Mouse (Mus musculus) embryonic facial prominence, embryonic 11.5 days (tissue): ENCODE results near the gene Fdxr. TPM values are rescaled to one million over a fixed set of nuclear protein-coding genes. Genes with fewer than 3 reads are reported as not detected.

Experiments used
- ATAC-seq: fragments of 200-750 bp; cut with Nextera tagmentation; replicated peaks from 2 replicates; pipeline ENCODE4 v1.8.0; 2017; ENCODE audit warnings: low read depth; ENCODE audit not compliant: insufficient number of reproducible peaks, low FRiP score, low TSS enrichment
- DNase-seq: peaks from one replicate; pipeline ENCODE4 v3.0.0-alpha.2; 2015; ENCODE audit warnings: low spot score
- H3K27ac ChIP-seq: fragments of 300-500 bp; sonication (generic); replicated peaks from 2 replicates; pipeline ENCODE4 v1.5.1; 2014; ENCODE audit warnings: mild to moderate bottlenecking, low read depth, low read length, control low read depth
- H3K27me3 ChIP-seq: fragments of 300-500 bp; sonication (generic); 2 replicates; pipeline ENCODE4 v1.6.1; 2014; ENCODE audit warnings: mild to moderate bottlenecking, low read length, moderate library complexity, mixed read lengths; ENCODE audit not compliant: control insufficient read depth, insufficient read depth
- H3K36me3 ChIP-seq: fragments of 300-500 bp; sonication (generic); replicated peaks from 2 replicates; pipeline ENCODE4 v1.6.1; 2014; ENCODE audit warnings: low read depth, mild to moderate bottlenecking, low read length, moderate library complexity, mixed read lengths; ENCODE audit not compliant: control insufficient read depth, insufficient read depth
- H3K4me1 ChIP-seq: fragments of 300-500 bp; sonication (generic); 2 replicates; pipeline ENCODE4 v1.6.1; 2014; ENCODE audit warnings: low read length, mixed read lengths; ENCODE audit not compliant: control insufficient read depth, insufficient read depth
- H3K4me2 ChIP-seq: fragments of 300-500 bp; sonication (generic); 2 replicates; pipeline ENCODE4 v1.6.1; 2014; ENCODE audit warnings: low read depth, mild to moderate bottlenecking, control low read depth, low read length, moderate library complexity
- H3K4me3 ChIP-seq: fragments of 300-500 bp; sonication (generic); 2 replicates; pipeline ENCODE4 v1.5.1; 2014; ENCODE audit warnings: low read depth, low read length, control low read depth
- H3K9ac ChIP-seq: fragments of 300-500 bp; sonication (generic); replicated peaks from 2 replicates; pipeline ENCODE4 v1.6.1; 2014; ENCODE audit warnings: mild to moderate bottlenecking, control low read depth, low read length
- H3K9me3 ChIP-seq: fragments of 300-500 bp; sonication (generic); replicated peaks from 2 replicates; pipeline ENCODE4 v1.6.1; 2016; ENCODE audit warnings: mild to moderate bottlenecking, low read length, inconsistent platforms, mixed read lengths; ENCODE audit not compliant: control insufficient read depth
- WGBS: fragments of 180-500 bp; shearing (Covaris S2); extraction: QIAGEN DNeasy Blood & Tissue Kit; methylation state at CpG from one replicate; pipeline ENCODE4 v1.1.7; 2014; 5-methylcytosine and 5-hydroxymethylcytosine counted together
- polyA plus RNA-seq: library from polyadenylated mRNA; unstranded; fragments of >200 nt; fragmentation: Nextera tagmentation; extraction: Ambion mirVana; gene quantifications from 2 replicates; pipeline ENCODE4 v1.2.1, GENCODE M21; 2014

Fdxr gene
- polyA plus RNA-seq, 1 experiment from 2014 or later = 12.4 TPM

- H3K9me3 ChIP-seq = no peaks in the 10 kb centered on the region
- no peaks in the 10 kb centered on the region for H3K36me3 ChIP-seq
- DNase-seq (peak; percentile 63), ATAC-seq (no peak)
- H3K4me1 ChIP-seq = peaks cover 13% of the 10 kb centered on the region
- peak overlapping the region; percentile 36 for H3K4me2 ChIP-seq
- no peak overlapping the region for H3K27ac ChIP-seq
- 5% methylated on average over 39 of the region's 39 CpGs for WGBS
- peak overlapping the region; percentile 23; the same call in 1 of the 2 replicates for H3K4me3 ChIP-seq
- no peak overlapping the region for H3K9ac ChIP-seq
- H3K27me3 ChIP-seq = peaks cover 61% of the 10 kb centered on the region
These were observed 11.8 kb downstream of the Fdxr start for GRCm38 (mm10) chr11:115264862-115265668.

GRCm38 (mm10) chr11:115264136-115264861 is 12.6 kb downstream of the Fdxr start:
- H3K4me2 ChIP-seq = no peak overlapping the region
- no peak overlapping the region for H3K27ac ChIP-seq
- H3K9me3 ChIP-seq = no peaks in the 10 kb centered on the region
- ATAC-seq (no peak), DNase-seq (no peak)
- WGBS = 59% methylated on average over 7 of the region's 7 CpGs
- peaks cover 13% of the 10 kb centered on the region for H3K4me1 ChIP-seq
- H3K4me3 ChIP-seq = no peak overlapping the region
- no peak overlapping the region for H3K9ac ChIP-seq
- H3K36me3 ChIP-seq = no peaks in the 10 kb centered on the region
- H3K27me3 ChIP-seq = peaks cover 61% of the 10 kb centered on the region

GRCm38 (mm10) chr11:115262954-115263353 is 13.9 kb downstream of the Fdxr start:
- no peak for ATAC-seq
- Histone ChIP-seq H3K36me3 (no peaks in the 10 kb centered on the region), H3K27me3 (peaks cover 66% of the 10 kb centered on the region), H3K27ac (no peak overlapping the region), H3K4me2 (no peak overlapping the region), H3K9me3 (no peaks in the 10 kb centered on the region), H3K4me3 (no peak overlapping the region), H3K4me1 (peaks cover 13% of the 10 kb centered on the region), H3K9ac (no peak overlapping the region)
- no peak for DNase-seq
- 81% methylated on average over 11 of the region's 11 CpGs for whole genome bisulfite sequencing

- H3K9me3 ChIP-seq = no peaks in the 10 kb centered on the region
- H3K36me3 ChIP-seq = no peaks in the 10 kb centered on the region
- no peak overlapping the region for H3K9ac ChIP-seq
- WGBS = 75% methylated on average over 4 of the region's 4 CpGs
- no peak overlapping the region for H3K27ac ChIP-seq
- H3K4me2 ChIP-seq = no peak overlapping the region
- no peaks in the 10 kb centered on the region for H3K4me1 ChIP-seq
- DNase-seq = no peak
- H3K27me3 ChIP-seq = peaks cover 38% of the 10 kb centered on the region
- no peak for ATAC-seq
- no peak overlapping the region for H3K4me3 ChIP-seq
These were observed 17.7 kb downstream of the Fdxr start for GRCm38 (mm10) chr11:115259134-115259533.

GRCm38 (mm10) chr11:115257775-115258510 is 18.9 kb downstream of the Fdxr start:
- Histone ChIP-seq H3K9me3 (no peaks in the 10 kb centered on the region), H3K27ac (no peak overlapping the region), H3K4me2 (peak overlapping the region; percentile 19), H3K27me3 (peaks cover 32% of the 10 kb centered on the region), H3K36me3 (no peaks in the 10 kb centered on the region), H3K4me1 (no peaks in the 10 kb centered on the region), H3K4me3 (0 out of 2 replicates have a peak overlapping the region, but pooled peaks have one; percentile 8), H3K9ac (no peak overlapping the region)
- DNase-seq = peak; percentile 57
- WGBS = 13% methylated on average over 59 of the region's 59 CpGs
- no peak for ATAC-seq

GRCm38 (mm10) chr11:115251258-115251657 is 25.6 kb downstream of the Fdxr start:
- Histone ChIP-seq H3K4me3 (no peak overlapping the region), H3K4me2 (no peak overlapping the region)

GRCm38 (mm10) chr11:115250405-115251090 is 26.3 kb downstream of the Fdxr start:
- peak overlapping the region; percentile 91 for H3K4me2 ChIP-seq
- H3K36me3 ChIP-seq = no peaks in the 10 kb centered on the region
- H3K4me1 ChIP-seq = peaks cover 5% of the 10 kb centered on the region
- peak overlapping the region; percentile 47 for H3K9ac ChIP-seq
- H3K9me3 ChIP-seq = no peaks in the 10 kb centered on the region
- no peak overlapping the region for H3K27ac ChIP-seq
- no peak for DNase-seq
- ATAC-seq = no peak
- peak overlapping the region; percentile 48 for H3K4me3 ChIP-seq
- H3K27me3 ChIP-seq = peaks cover 56% of the 10 kb centered on the region
- WGBS = under 1% methylated on average over 33 of the region's 36 CpGs

More at GRCm38 (mm10) chr11:115251258-115251657, 25.6 kb downstream of the Fdxr start:
- H3K4me1 ChIP-seq = peaks cover 5% of the 10 kb centered on the region
- H3K27me3 ChIP-seq = peaks cover 56% of the 10 kb centered on the region
- H3K27ac ChIP-seq = no peak overlapping the region
- 50% methylated on average over 3 of the region's 3 CpGs for WGBS
- H3K9me3 ChIP-seq = no peaks in the 10 kb centered on the region
- no peak for DNase-seq
- H3K9ac ChIP-seq = no peak overlapping the region
- ATAC-seq = no peak
- no peaks in the 10 kb centered on the region for H3K36me3 ChIP-seq
